Mouse (Mus musculus): ENCODE data around the gene Bmp3.

- TF ChIP-seq CTCF (IDR thresholded peaks at IDR 0.05; ENCODE audit: low read depth, low read length) (no peak), POLR2A (IDR thresholded peaks at IDR 0.05; ENCODE audit: borderline replicate concordance, low read depth, low read length) (no peak)
Observed at GRCm38 (mm10) chr5:98854627-98855564, 681 bp downstream of the Bmp3 start.

Data from bone marrow macrophage, adult 2 months (primary cell).